Mouse (Mus musculus) heart, adult 2 months (tissue): ENCODE data around the gene Dop1b.
"Not testable (repeated sequence)": the region's sequence is repeated elsewhere in the genome, so short reads cannot be mapped to it uniquely, and the experiment has no call there.

Source experiments
- CTCF ChIP-seq: fragments of 200-600 bp; IDR thresholded peaks from 2 replicates; pipeline ENCODE4 v1.8.1; 2022; ENCODE audit warnings: antibody characterized with exemption, mild to moderate bottlenecking, moderate library complexity
- EP300 ChIP-seq: fragments of 200-500 bp; IDR thresholded peaks from 2 replicates; pipeline ENCODE4 v1.6.1; 2011; ENCODE audit warnings: low read depth, low read length, control low read depth; ENCODE audit not compliant: insufficient read depth

DNA sequence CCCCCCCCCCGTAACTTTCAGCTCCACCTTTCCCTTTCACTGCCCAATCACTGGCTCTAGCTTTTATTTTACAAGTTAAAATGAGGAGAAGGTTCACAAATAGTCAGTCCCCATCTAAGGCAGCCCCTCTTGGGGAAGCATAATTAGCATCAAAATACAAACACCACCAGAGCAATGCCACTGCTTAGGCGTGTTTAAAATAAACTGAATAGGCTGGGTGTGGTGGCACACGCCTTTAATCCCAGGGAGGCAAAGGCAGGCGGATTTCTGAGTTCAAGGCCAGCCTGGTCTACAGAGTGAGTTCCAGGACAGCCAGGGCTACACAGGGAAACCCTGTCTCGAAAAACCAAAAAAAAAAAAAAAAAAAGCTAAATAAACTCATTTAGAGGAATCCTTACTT lies 114.8 kb downstream of the Dop1b start:
- not testable (repeated sequence) for TF ChIP-seq CTCF, EP300
